Mouse (Mus musculus) skeletal muscle tissue, postnatal 0 days (tissue): Measurements from ENCODE around the gene Haus6. TPM values are rescaled to one million over a fixed set of nuclear protein-coding genes. Genes with fewer than 3 reads are reported as not detected.

ENCODE experiments used
- polyA plus RNA-seq: library from polyadenylated mRNA; unstranded; fragments of >200 nt; fragmentation: Nextera tagmentation; extraction: Ambion mirVana; gene quantifications from 2 replicates; pipeline ENCODE4 v1.2.1, GENCODE M21; 2015

The Haus6 gene
- 3.5 and 3.8 TPM in 2 replicates for polyA plus RNA-seq

GRCm38 (mm10) chr4:86611524-86612288 is at the start of gene Haus6:
Haus6 (minus strand) TSS chr4:86612055.

DNA sequence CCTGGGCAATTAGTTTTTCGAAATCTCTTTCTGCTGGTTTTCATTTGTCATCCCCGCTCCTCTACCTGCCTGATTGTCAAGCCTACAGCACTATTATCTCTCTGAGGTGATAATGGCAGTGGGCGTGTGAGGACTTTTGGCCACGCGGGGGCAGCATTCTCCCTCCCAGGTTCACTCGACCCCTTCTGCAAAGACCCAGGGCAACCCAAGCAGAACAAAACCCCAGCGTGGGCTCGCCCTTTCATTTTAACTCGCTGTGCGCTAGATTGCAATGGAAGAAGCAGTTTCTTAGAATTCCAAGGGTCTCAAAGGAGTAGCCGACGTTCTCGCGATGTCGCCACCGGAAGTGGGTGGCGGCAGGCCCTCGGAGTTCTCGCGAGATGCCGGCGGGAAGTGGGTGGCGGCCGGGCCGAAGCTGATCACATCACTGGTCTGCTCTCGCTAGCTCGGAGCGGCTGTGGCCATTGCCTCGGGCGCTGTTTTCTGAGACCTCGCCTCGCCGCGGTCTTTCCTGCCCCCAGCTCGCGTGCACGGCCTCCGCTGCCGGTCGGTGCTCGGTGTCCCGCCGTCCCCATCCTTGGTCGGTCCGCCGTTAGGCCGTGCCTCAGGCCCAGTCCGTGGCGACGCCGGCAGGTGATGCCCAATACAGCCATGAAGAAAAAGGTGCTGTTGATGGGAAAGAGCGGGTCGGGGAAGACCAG is 36.4 kb downstream of the Haus6 start, which contains the start of gene Rraga:
Gene Rraga (plus strand): TSS at position 386 of the 701 bp plus-strand sequence.

DNA sequence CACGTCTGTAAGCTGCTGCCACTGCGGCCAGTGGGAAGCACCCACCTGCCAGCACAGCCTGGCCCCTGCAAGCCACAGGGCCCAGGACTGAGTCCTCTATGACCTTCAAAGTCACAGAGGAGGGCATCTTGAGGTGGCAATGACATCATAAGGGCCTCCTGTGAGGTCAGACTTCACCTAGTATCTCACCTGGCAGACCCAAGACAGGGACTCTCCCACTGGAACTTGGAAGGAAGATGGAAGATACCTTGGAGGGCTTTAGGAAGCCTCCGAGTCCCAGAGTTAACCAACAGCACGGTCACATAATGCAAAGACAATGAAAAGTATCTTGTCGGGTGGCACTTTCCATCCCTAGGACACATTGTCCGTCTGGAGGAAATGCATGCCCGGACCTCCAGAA is 53.6 kb downstream of the Haus6 start, which contains the start of gene Saxo1:
Gene Saxo1 (minus strand): TSS at position 101 of the 400 bp plus-strand sequence.

Other genes with a start within 250 kb of the Haus6 start
- gene Saxo1, start 53.7 kb downstream of the Haus6 start, polyA plus RNA-seq, result 0.15 TPM in 1 of 2 replicates, not detected in the other
- gene Rraga, start 36.4 kb downstream of the Haus6 start, polyA plus RNA-seq, result 41.2 and 45.1 TPM in 2 replicates
- 89.7 and 102 TPM in 2 replicates for gene Plin2, start 58.0 kb upstream of the Haus6 start, polyA plus RNA-seq
- 2.9 and 3.4 TPM in 2 replicates for gene Dennd4c, start 136.5 kb upstream of the Haus6 start, polyA plus RNA-seq
- gene Rps6, start 245.4 kb upstream of the Haus6 start, polyA plus RNA-seq, result 364 and 395 TPM in 2 replicates